Mouse (Mus musculus) small intestine, adult 2 months (tissue): ENCODE measurements at regions not wholly inside any gene's neighbourhood (a gene's known extent, or its start where the extent isn't known, plus 50 kb on each side); places are given as distances from the start of the nearest gene placed in this dataset.
A peak's percentile ranks its signal among the peaks of the same experiment; 100 is the strongest.

Source experiments
- H3K27ac ChIP-seq: fragments of 200-500 bp; 2 replicates; pipeline ENCODE4 v1.5.1; 2012; ENCODE audit warnings: low read depth, low read length, control low read depth, inconsistent platforms; ENCODE audit not compliant: insufficient read depth
- H3K27me3 ChIP-seq: fragments of 200-500 bp; 2 replicates; pipeline ENCODE4 v1.6.1; 2012; ENCODE audit warnings: mild to moderate bottlenecking, moderate library complexity, low read length, inconsistent platforms; ENCODE audit not compliant: control insufficient read depth, insufficient read depth
- H3K36me3 ChIP-seq: fragments of 200-500 bp; 2 replicates; pipeline ENCODE4 v1.6.1; 2012; ENCODE audit warnings: mild to moderate bottlenecking, low read length, control low read depth, inconsistent platforms; ENCODE audit not compliant: control insufficient read depth, insufficient read depth
- H3K4me1 ChIP-seq: fragments of 200-500 bp; 2 replicates; pipeline ENCODE4 v1.6.1; 2012; ENCODE audit warnings: low read length, inconsistent platforms, mixed read lengths; ENCODE audit not compliant: control insufficient read depth, insufficient read depth, insufficient read length
- H3K4me3 ChIP-seq: fragments of 200-500 bp; 2 replicates; pipeline ENCODE4 v1.5.1; 2012; ENCODE audit warnings: low read depth, mild to moderate bottlenecking, control low read depth, inconsistent platforms, low read length, moderate library complexity
- CTCF ChIP-seq: fragments of 200-500 bp; IDR thresholded peaks from 2 replicates; pipeline ENCODE4 v1.5.1; 2012; ENCODE audit warnings: low read depth, mild to moderate bottlenecking, control low read depth, inconsistent platforms, low read length, moderate library complexity, mixed read lengths; ENCODE audit not compliant: insufficient replicate concordance, insufficient read length; ENCODE audit errors: extremely low read depth
- POLR2A ChIP-seq: fragments of 200-500 bp; IDR thresholded peaks from 2 replicates; pipeline ENCODE4 v1.6.1; 2012; ENCODE audit warnings: low read depth, mild to moderate bottlenecking, control low read depth, inconsistent platforms, low read length, moderate library complexity
- WGBS: fragments of 180-500 bp; shearing (Covaris S2); methylation state at CpG from one replicate; pipeline ENCODE4 v1.1.7; 2018; 5-methylcytosine and 5-hydroxymethylcytosine counted together

GRCm38 (mm10) chr19:28205691-28206090 is 194.7 kb upstream of the Rfx3 start:
- 62% methylated on average over 4 of the region's 4 CpGs for WGBS
- TF ChIP-seq CTCF (no peak), POLR2A (no peak)
- H3K4me3 ChIP-seq = no peak overlapping the region
- H3K36me3 ChIP-seq = no peaks in the 10 kb centered on the region
- no peaks in the 10 kb centered on the region for H3K4me1 ChIP-seq
- peak overlapping the region; percentile 34; the same call in 1 of the 2 replicates for H3K27ac ChIP-seq
- no peaks in the 10 kb centered on the region for H3K27me3 ChIP-seq

GRCm38 (mm10) chr19:28203719-28204118 is 192.8 kb upstream of the Rfx3 start:
- no peak overlapping the region for H3K4me3 ChIP-seq
- H3K4me1 ChIP-seq = no peaks in the 10 kb centered on the region
- no peak overlapping the region for H3K27ac ChIP-seq
- H3K36me3 ChIP-seq = no peaks in the 10 kb centered on the region
- no peaks in the 10 kb centered on the region for H3K27me3 ChIP-seq
- WGBS = 77% methylated on average over 3 of the region's 3 CpGs
- no peak for TF ChIP-seq POLR2A
- TF ChIP-seq CTCF = no peak

GRCm38 (mm10) chr19:28199385-28199784 is 188.4 kb upstream of the Rfx3 start:
- WGBS = 37% methylated on average over 8 of the region's 8 CpGs
- Histone ChIP-seq H3K27me3 (no peaks in the 10 kb centered on the region), H3K36me3 (no peaks in the 10 kb centered on the region), H3K4me3 (no peak overlapping the region), H3K4me1 (no peaks in the 10 kb centered on the region), H3K27ac (no peak overlapping the region)
- no peak for TF ChIP-seq CTCF
- no peak for TF ChIP-seq POLR2A

- Histone ChIP-seq H3K4me3 (no peak overlapping the region), H3K27me3 (no peaks in the 10 kb centered on the region), H3K27ac (no peak overlapping the region), H3K36me3 (no peaks in the 10 kb centered on the region), H3K4me1 (no peaks in the 10 kb centered on the region)
- TF ChIP-seq CTCF = no peak
- no peak for TF ChIP-seq POLR2A
- WGBS = 98% methylated on average over 5 of the region's 5 CpGs
Measured at GRCm38 (mm10) chr19:28196881-28197280, 185.9 kb upstream of the Rfx3 start.

GRCm38 (mm10) chr19:28192248-28192647 is 181.3 kb upstream of the Rfx3 start:
- Histone ChIP-seq H3K4me3 (no peak overlapping the region), H3K27me3 (no peaks in the 10 kb centered on the region), H3K4me1 (no peaks in the 10 kb centered on the region), H3K27ac (no peak overlapping the region), H3K36me3 (no peaks in the 10 kb centered on the region)
- TF ChIP-seq CTCF = no peak
- no peak for TF ChIP-seq POLR2A
- 78% methylated on average over 3 of the region's 3 CpGs for WGBS

GRCm38 (mm10) chr19:28191428-28192116 is 180.6 kb upstream of the Rfx3 start:
- H3K27ac ChIP-seq = no peak overlapping the region
- H3K36me3 ChIP-seq = no peaks in the 10 kb centered on the region
- no peaks in the 10 kb centered on the region for H3K27me3 ChIP-seq
- no peaks in the 10 kb centered on the region for H3K4me1 ChIP-seq
- 56% methylated on average over 9 of the region's 9 CpGs for WGBS
- TF ChIP-seq CTCF (no peak), POLR2A (no peak)
- no peak overlapping the region for H3K4me3 ChIP-seq

GRCm38 (mm10) chr19:28190250-28190649 is 179.3 kb upstream of the Rfx3 start:
- 82% methylated on average over 10 of the region's 10 CpGs for WGBS
- no peak for TF ChIP-seq CTCF
- TF ChIP-seq POLR2A = no peak
- Histone ChIP-seq H3K27me3 (no peaks in the 10 kb centered on the region), H3K4me1 (no peaks in the 10 kb centered on the region), H3K4me3 (no peak overlapping the region), H3K36me3 (no peaks in the 10 kb centered on the region), H3K27ac (no peak overlapping the region)

GRCm38 (mm10) chr19:28188363-28188762 is 177.4 kb upstream of the Rfx3 start:
- H3K27me3 ChIP-seq = no peaks in the 10 kb centered on the region
- H3K27ac ChIP-seq = no peak overlapping the region
- no peaks in the 10 kb centered on the region for H3K36me3 ChIP-seq
- H3K4me3 ChIP-seq = no peak overlapping the region
- 91% methylated on average over 6 of the region's 6 CpGs for WGBS
- H3K4me1 ChIP-seq = no peaks in the 10 kb centered on the region
- no peak for TF ChIP-seq POLR2A
- no peak for TF ChIP-seq CTCF
